Mouse (Mus musculus) lung, embryonic 15.5 days (tissue): ENCODE measurements at regions not wholly inside any gene's neighbourhood (a gene's known extent, or its start where the extent isn't known, plus 50 kb on each side); places are given as distances from the start of the nearest gene placed in this dataset.

Source experiments
- ATAC-seq: fragments of 200-750 bp; cut with Nextera tagmentation; 2 replicates; pipeline ENCODE4 v1.8.0; 2017; ENCODE audit warnings: moderate number of reproducible peaks, borderline replicate concordance; ENCODE audit not compliant: low FRiP score, low TSS enrichment; ENCODE audit errors: extremely low read depth
- H3K27ac ChIP-seq: fragments of 300-500 bp; sonication (generic); 2 replicates; pipeline ENCODE4 v1.5.1; 2015; ENCODE audit warnings: moderate library complexity, mild to moderate bottlenecking, inconsistent platforms
- H3K27me3 ChIP-seq: fragments of 300-500 bp; sonication (generic); 2 replicates; pipeline ENCODE4 v1.6.1; 2015; ENCODE audit warnings: inconsistent platforms
- H3K36me3 ChIP-seq: fragments of 300-500 bp; sonication (generic); 2 replicates; pipeline ENCODE4 v1.6.1; 2015; ENCODE audit warnings: inconsistent platforms
- H3K4me1 ChIP-seq: fragments of 300-500 bp; sonication (generic); 2 replicates; pipeline ENCODE4 v1.6.1; 2015; ENCODE audit warnings: inconsistent platforms
- H3K4me2 ChIP-seq: fragments of 300-500 bp; sonication (generic); 2 replicates; pipeline ENCODE4 v1.6.1; 2015; ENCODE audit warnings: inconsistent platforms, mild to moderate bottlenecking, moderate library complexity
- H3K4me3 ChIP-seq: fragments of 300-500 bp; sonication (generic); 2 replicates; pipeline ENCODE4 v1.5.1; 2015; ENCODE audit warnings: mild to moderate bottlenecking, inconsistent platforms
- H3K9ac ChIP-seq: fragments of 300-500 bp; sonication (generic); 2 replicates; pipeline ENCODE4 v1.6.1; 2015; ENCODE audit warnings: inconsistent platforms
- H3K9me3 ChIP-seq: fragments of 300-500 bp; sonication (generic); 2 replicates; pipeline ENCODE4 v1.6.1; 2016; ENCODE audit warnings: inconsistent platforms
- WGBS: fragments of 180-500 bp; shearing (Covaris S2); methylation state at CpG from one replicate; pipeline ENCODE4 v1.1.7; 2015; 5-methylcytosine and 5-hydroxymethylcytosine counted together

GRCm38 (mm10) chr2:117432923-117433322 is 90.1 kb upstream of the Rasgrp1 start:
- Histone ChIP-seq H3K27ac (no peak overlapping the region), H3K27me3 (no peaks in the 10 kb centered on the region), H3K36me3 (no peaks in the 10 kb centered on the region), H3K9me3 (no peaks in the 10 kb centered on the region), H3K4me3 (no peak overlapping the region), H3K9ac (no peak overlapping the region), H3K4me1 (no peaks in the 10 kb centered on the region), H3K4me2 (no peak overlapping the region)
- no peak for ATAC-seq
- WGBS, result 65% methylated on average over 2 of the region's 2 CpGs

GRCm38 (mm10) chr2:117433482-117433881 is 90.7 kb upstream of the Rasgrp1 start:
- 58% methylated on average over 2 of the region's 2 CpGs for WGBS
- no peaks in the 10 kb centered on the region for H3K27me3 ChIP-seq
- H3K27ac ChIP-seq, result no peak overlapping the region
- no peaks in the 10 kb centered on the region for H3K9me3 ChIP-seq
- H3K4me3 ChIP-seq, result no peak overlapping the region
- H3K36me3 ChIP-seq, result no peaks in the 10 kb centered on the region
- no peak overlapping the region for H3K4me2 ChIP-seq
- no peaks in the 10 kb centered on the region for H3K4me1 ChIP-seq
- no peak for ATAC-seq
- H3K9ac ChIP-seq, result no peak overlapping the region

- Histone ChIP-seq H3K27me3 (no peaks in the 10 kb centered on the region), H3K4me2 (no peak overlapping the region), H3K4me1 (no peaks in the 10 kb centered on the region), H3K9ac (no peak overlapping the region), H3K9me3 (no peaks in the 10 kb centered on the region), H3K4me3 (no peak overlapping the region), H3K27ac (no peak overlapping the region), H3K36me3 (no peaks in the 10 kb centered on the region)
- 83% methylated on average over 12 of the region's 12 CpGs for WGBS
- no peak for ATAC-seq
These were observed 95.3 kb upstream of the Rasgrp1 start for GRCm38 (mm10) chr2:117438079-117438478.

- WGBS, result 59% methylated on average over 8 of the region's 8 CpGs
- Histone ChIP-seq H3K9ac (no peak overlapping the region), H3K36me3 (no peaks in the 10 kb centered on the region), H3K4me2 (no peak overlapping the region), H3K4me1 (no peaks in the 10 kb centered on the region), H3K27me3 (no peaks in the 10 kb centered on the region), H3K27ac (no peak overlapping the region), H3K9me3 (no peaks in the 10 kb centered on the region), H3K4me3 (no peak overlapping the region)
- ATAC-seq, result 0 out of 2 replicates have a peak, but pooled peaks have one; percentile 31
These were observed 96.0 kb upstream of the Rasgrp1 start for GRCm38 (mm10) chr2:117438586-117439371.

GRCm38 (mm10) chr2:117439372-117440183 is 96.8 kb upstream of the Rasgrp1 start:
- Histone ChIP-seq H3K36me3 (no peaks in the 10 kb centered on the region), H3K9me3 (no peaks in the 10 kb centered on the region), H3K4me2 (no peak overlapping the region), H3K4me1 (no peaks in the 10 kb centered on the region), H3K27ac (no peak overlapping the region), H3K27me3 (no peaks in the 10 kb centered on the region), H3K4me3 (no peak overlapping the region), H3K9ac (no peak overlapping the region)
- 70% methylated on average over 12 of the region's 12 CpGs for WGBS
- ATAC-seq, result no peak

- H3K4me3 ChIP-seq, result no peak overlapping the region
- H3K4me1 ChIP-seq, result no peaks in the 10 kb centered on the region
- H3K27ac ChIP-seq, result no peak overlapping the region
- ATAC-seq, result no peak
- H3K4me2 ChIP-seq, result no peak overlapping the region
- no peaks in the 10 kb centered on the region for H3K9me3 ChIP-seq
- H3K9ac ChIP-seq, result no peak overlapping the region
- no peaks in the 10 kb centered on the region for H3K27me3 ChIP-seq
- 65% methylated on average over 7 of the region's 7 CpGs for WGBS
- H3K36me3 ChIP-seq, result no peaks in the 10 kb centered on the region
These were observed 98.0 kb upstream of the Rasgrp1 start for GRCm38 (mm10) chr2:117440801-117441281.

GRCm38 (mm10) chr2:117442862-117443261 is 100.1 kb upstream of the Rasgrp1 start:
- ATAC-seq, result no peak
- 54% methylated on average over 4 of the region's 4 CpGs for WGBS
- Histone ChIP-seq H3K27me3 (no peaks in the 10 kb centered on the region), H3K36me3 (no peaks in the 10 kb centered on the region), H3K9ac (no peak overlapping the region), H3K4me1 (no peaks in the 10 kb centered on the region), H3K27ac (no peak overlapping the region), H3K9me3 (no peaks in the 10 kb centered on the region), H3K4me2 (no peak overlapping the region), H3K4me3 (no peak overlapping the region)

GRCm38 (mm10) chr2:117444671-117445070 is 101.9 kb upstream of the Rasgrp1 start:
- no peaks in the 10 kb centered on the region for H3K27me3 ChIP-seq
- no peak overlapping the region for H3K27ac ChIP-seq
- H3K9ac ChIP-seq, result no peak overlapping the region
- H3K9me3 ChIP-seq, result no peaks in the 10 kb centered on the region
- no peaks in the 10 kb centered on the region for H3K4me1 ChIP-seq
- H3K4me3 ChIP-seq, result no peak overlapping the region
- no peak for ATAC-seq
- H3K4me2 ChIP-seq, result no peak overlapping the region
- WGBS, result 33% methylated on average over 5 of the region's 5 CpGs
- no peaks in the 10 kb centered on the region for H3K36me3 ChIP-seq

GRCm38 (mm10) chr2:117446876-117447275 is 104.1 kb upstream of the Rasgrp1 start:
- H3K4me2 ChIP-seq, result no peak overlapping the region
- no peaks in the 10 kb centered on the region for H3K9me3 ChIP-seq
- WGBS, result 72% methylated on average over 4 of the region's 4 CpGs
- no peak overlapping the region for H3K4me3 ChIP-seq
- no peak for ATAC-seq
- H3K27me3 ChIP-seq, result no peaks in the 10 kb centered on the region
- no peak overlapping the region for H3K9ac ChIP-seq
- H3K4me1 ChIP-seq, result no peaks in the 10 kb centered on the region
- H3K27ac ChIP-seq, result no peak overlapping the region
- H3K36me3 ChIP-seq, result no peaks in the 10 kb centered on the region

GRCm38 (mm10) chr2:117450172-117450865 is 107.5 kb upstream of the Rasgrp1 start:
- no peaks in the 10 kb centered on the region for H3K4me1 ChIP-seq
- H3K9ac ChIP-seq, result no peak overlapping the region
- H3K27me3 ChIP-seq, result no peaks in the 10 kb centered on the region
- 50% methylated on average over 7 of the region's 7 CpGs for WGBS
- H3K9me3 ChIP-seq, result no peaks in the 10 kb centered on the region
- no peak overlapping the region for H3K4me2 ChIP-seq
- no peak overlapping the region for H3K4me3 ChIP-seq
- ATAC-seq, result no peak; the same call in 1 of the 2 replicates
- no peak overlapping the region for H3K27ac ChIP-seq
- no peaks in the 10 kb centered on the region for H3K36me3 ChIP-seq

GRCm38 (mm10) chr2:117451818-117452217 is 109.0 kb upstream of the Rasgrp1 start:
- Histone ChIP-seq H3K36me3 (no peaks in the 10 kb centered on the region), H3K27me3 (no peaks in the 10 kb centered on the region), H3K27ac (no peak overlapping the region), H3K9me3 (no peaks in the 10 kb centered on the region), H3K9ac (no peak overlapping the region), H3K4me3 (no peak overlapping the region), H3K4me2 (no peak overlapping the region), H3K4me1 (peaks cover 6% of the 10 kb centered on the region; the same call in 1 of the 2 replicates)
- no peak for ATAC-seq
- WGBS, result 51% methylated on average over 5 of the region's 5 CpGs
